Mouse (Mus musculus) CH12.LX (cell line): ENCODE measurements around the gene Ttc29.

Experiments used
- BHLHE40 ChIP-seq: IDR thresholded peaks from 2 replicates; pipeline ENCODE4 v1.6.1; 2011; ENCODE audit warnings: mild to moderate bottlenecking, low read depth, low read length, improper control_type of control experiment
- CTCF ChIP-seq, 2 experiments: IDR thresholded peaks in 1 of 2; conservative IDR thresholded peaks in 1 of 2; 2 replicates each; pipeline ENCODE4 v1.5.1; 2011 to 2012; ENCODE audit warnings: low read depth in 2 of 2, low read length in 2 of 2, improper control_type of control experiment in 1 of 2, inconsistent platforms in 1 of 2, mild to moderate bottlenecking in 1 of 2, moderate library complexity in 1 of 2
- EP300 ChIP-seq: IDR thresholded peaks from 2 replicates; pipeline ENCODE4 v1.6.1; 2011; ENCODE audit warnings: low read length, improper control_type of control experiment
- HCFC1 ChIP-seq: IDR thresholded peaks from 2 replicates; pipeline ENCODE4 v1.6.1; 2012; ENCODE audit warnings: low read depth, mild to moderate bottlenecking, inconsistent platforms, low read length, improper control_type of control experiment
- KAT2A ChIP-seq: IDR thresholded peaks from 2 replicates; pipeline ENCODE4 v1.6.1; 2012; ENCODE audit warnings: low read length, improper control_type of control experiment, inconsistent platforms; ENCODE audit not compliant: insufficient replicate concordance
- MXI1 ChIP-seq: IDR thresholded peaks from 2 replicates; pipeline ENCODE4 v1.6.1; 2011; ENCODE audit warnings: mild to moderate bottlenecking, low read depth, low read length, improper control_type of control experiment
- NRF1 ChIP-seq: IDR thresholded peaks from 2 replicates; pipeline ENCODE4 v1.6.1; 2014; ENCODE audit warnings: low read depth, mild to moderate bottlenecking, inconsistent platforms, low read length, improper control_type of control experiment, moderate library complexity
- POLR2A ChIP-seq: IDR thresholded peaks from 2 replicates; pipeline ENCODE4 v1.6.1; 2011; ENCODE audit warnings: low read depth, mild to moderate bottlenecking, improper control_type of control experiment, low read length
- POLR2AphosphoS2 ChIP-seq: IDR thresholded peaks from 2 replicates; pipeline ENCODE4 v1.6.1; 2011; ENCODE audit warnings: low read depth, low read length, improper control_type of control experiment
- RAD21 ChIP-seq: IDR thresholded peaks from 2 replicates; pipeline ENCODE4 v1.6.1; 2011; ENCODE audit warnings: low read depth, mild to moderate bottlenecking, low read length, improper control_type of control experiment, moderate library complexity
- SIN3A ChIP-seq: IDR thresholded peaks from 2 replicates; pipeline ENCODE4 v1.6.1; 2012; ENCODE audit warnings: low read length, improper control_type of control experiment, inconsistent platforms
- USF2 ChIP-seq: conservative IDR thresholded peaks from 2 replicates; pipeline ENCODE4 v1.6.1; 2011; ENCODE audit warnings: low read depth, low read length, improper control_type of control experiment
- ZMIZ1 ChIP-seq: IDR thresholded peaks from 2 replicates; pipeline ENCODE4 v1.6.1; 2012; ENCODE audit warnings: low read depth, mild to moderate bottlenecking, inconsistent platforms, low read length, improper control_type of control experiment
- ZNF384 ChIP-seq: IDR thresholded peaks from 2 replicates; pipeline ENCODE4 v1.6.1; 2012; ENCODE audit warnings: low read depth, low read length, improper control_type of control experiment, inconsistent platforms

- TF ChIP-seq CTCF (conservative IDR thresholded peaks at IDR 0.05 in 1 of 2, IDR thresholded peaks at IDR 0.05 in 1 of 2; ENCODE audit: low read depth in 2 of 2, low read length in 2 of 2) (no peak), POLR2A (no peak), HCFC1 (no peak), NRF1 (no peak), ZNF384 (no peak), RAD21 (no peak), SIN3A (no peak), MXI1 (no peak), EP300 (no peak), POLR2AphosphoS2 (no peak), USF2 (no peak), ZMIZ1 (no peak), BHLHE40 (no peak), KAT2A (no peak)
These were observed 224.3 kb downstream of the Ttc29 start for GRCm38 (mm10) chr8:78437140-78438045.
